Mouse (Mus musculus): Measurements from ENCODE around the gene Cenpk. TPM values are rescaled to one million over a fixed set of nuclear protein-coding genes. Genes with fewer than 3 reads are reported as not detected.

The Cenpk gene
- polyA plus RNA-seq, 1 experiment = 20.8 TPM

- TF ChIP-seq POLR2A (IDR thresholded peaks at IDR 0.05; ENCODE audit: borderline replicate concordance, control insufficient read depth, low read depth, low read length) (no peak), CTCF (IDR thresholded peaks at IDR 0.05; ENCODE audit: control insufficient read depth, insufficient read depth, low read length) (no peak)
- Histone ChIP-seq H3K27ac (ENCODE audit: control insufficient read depth, insufficient read depth, low read depth, low read length, poor library complexity) (no peak overlapping the region), H3K4me1 (ENCODE audit: control insufficient read depth, insufficient read depth, low read length) (no peaks in the 10 kb centered on the region), H3K4me3 (replicated peaks; ENCODE audit: control insufficient read depth, low read depth, low read length) (no peak overlapping the region)
- WGBS = 60% methylated on average over 3 of the region's 3 CpGs
These were observed 30.6 kb downstream of the Cenpk start for GRCm38 (mm10) chr13:104258997-104259396.

- H3K4me1 ChIP-seq (ENCODE audit: control insufficient read depth, insufficient read depth, low read length) = no peaks in the 10 kb centered on the region
- WGBS = 0% methylated on average over 2 of the region's 2 CpGs
- H3K27ac ChIP-seq (ENCODE audit: control insufficient read depth, insufficient read depth, low read depth, low read length, poor library complexity) = no peak overlapping the region
- no peak overlapping the region for H3K4me3 ChIP-seq (replicated peaks; ENCODE audit: control insufficient read depth, low read depth, low read length)
- TF ChIP-seq POLR2A (IDR thresholded peaks at IDR 0.05; ENCODE audit: borderline replicate concordance, control insufficient read depth, low read depth, low read length) (no peak), CTCF (IDR thresholded peaks at IDR 0.05; ENCODE audit: control insufficient read depth, insufficient read depth, low read length) (no peak)
These were observed 56.6 kb downstream of the Cenpk start for GRCm38 (mm10) chr13:104285031-104285431.

GRCm38 (mm10) chr13:104285737-104286311 is 57.4 kb downstream of the Cenpk start:
- H3K4me1 ChIP-seq (ENCODE audit: control insufficient read depth, insufficient read depth, low read length) = no peaks in the 10 kb centered on the region
- H3K4me3 ChIP-seq (replicated peaks; ENCODE audit: control insufficient read depth, low read depth, low read length) = peak overlapping the region; percentile 68
- H3K27ac ChIP-seq (ENCODE audit: control insufficient read depth, insufficient read depth, low read depth, low read length, poor library complexity) = no peak overlapping the region
- TF ChIP-seq POLR2A (IDR thresholded peaks at IDR 0.05; ENCODE audit: borderline replicate concordance, control insufficient read depth, low read depth, low read length) (no peak), CTCF (IDR thresholded peaks at IDR 0.05; ENCODE audit: control insufficient read depth, insufficient read depth, low read length) (no peak)
- WGBS = 0% methylated on average over 10 of the region's 10 CpGs

- no peak overlapping the region for H3K27ac ChIP-seq (ENCODE audit: control insufficient read depth, insufficient read depth, low read depth, low read length, poor library complexity)
- TF ChIP-seq POLR2A (IDR thresholded peaks at IDR 0.05; ENCODE audit: borderline replicate concordance, control insufficient read depth, low read depth, low read length) (no peak), CTCF (IDR thresholded peaks at IDR 0.05; ENCODE audit: control insufficient read depth, insufficient read depth, low read length) (no peak)
- 0% methylated on average over 4 of the region's 4 CpGs for WGBS
These were observed 57.9 kb downstream of the Cenpk start for GRCm38 (mm10) chr13:104286336-104286735.

DNA sequence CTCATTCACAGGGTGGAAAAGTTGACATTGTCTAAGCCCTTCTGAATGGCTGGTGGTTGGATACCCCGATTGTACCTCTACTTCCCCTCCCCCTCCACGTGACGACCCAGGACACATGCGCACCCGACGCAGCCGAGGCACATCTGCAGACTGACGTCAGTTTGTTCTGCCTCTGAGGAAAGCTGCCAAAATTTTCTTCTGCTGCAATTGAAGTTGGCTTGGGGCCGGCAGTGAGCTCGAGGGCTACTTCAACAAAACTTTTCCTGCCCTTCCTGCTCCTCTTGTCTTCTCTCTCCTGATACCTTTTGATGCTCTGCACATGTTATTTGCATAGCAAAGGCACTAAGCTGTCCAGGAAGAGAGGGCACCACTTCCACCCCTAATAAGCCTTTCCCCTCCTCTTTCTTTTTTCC is 58.5 kb downstream of the Cenpk start:
- Histone ChIP-seq H3K27ac (ENCODE audit: control insufficient read depth, insufficient read depth, low read depth, low read length, poor library complexity) (peak overlapping the region; percentile 1; the same call in 1 of the 2 replicates), H3K4me1 (ENCODE audit: control insufficient read depth, insufficient read depth, low read length) (no peaks in the 10 kb centered on the region), H3K4me3 (replicated peaks; ENCODE audit: control insufficient read depth, low read depth, low read length) (peak overlapping the region; percentile 63)
- WGBS = under 1% methylated on average over 10 of the region's 10 CpGs
- no peak for TF ChIP-seq POLR2A (IDR thresholded peaks at IDR 0.05; ENCODE audit: borderline replicate concordance, control insufficient read depth, low read depth, low read length)
- no peak for TF ChIP-seq CTCF (IDR thresholded peaks at IDR 0.05; ENCODE audit: control insufficient read depth, insufficient read depth, low read length)

More at GRCm38 (mm10) chr13:104286336-104286735, 57.9 kb downstream of the Cenpk start:
- no peak overlapping the region for H3K4me3 ChIP-seq (replicated peaks; ENCODE audit: control insufficient read depth, low read depth, low read length)
- H3K4me1 ChIP-seq (ENCODE audit: control insufficient read depth, insufficient read depth, low read length) = no peaks in the 10 kb centered on the region

DNA sequence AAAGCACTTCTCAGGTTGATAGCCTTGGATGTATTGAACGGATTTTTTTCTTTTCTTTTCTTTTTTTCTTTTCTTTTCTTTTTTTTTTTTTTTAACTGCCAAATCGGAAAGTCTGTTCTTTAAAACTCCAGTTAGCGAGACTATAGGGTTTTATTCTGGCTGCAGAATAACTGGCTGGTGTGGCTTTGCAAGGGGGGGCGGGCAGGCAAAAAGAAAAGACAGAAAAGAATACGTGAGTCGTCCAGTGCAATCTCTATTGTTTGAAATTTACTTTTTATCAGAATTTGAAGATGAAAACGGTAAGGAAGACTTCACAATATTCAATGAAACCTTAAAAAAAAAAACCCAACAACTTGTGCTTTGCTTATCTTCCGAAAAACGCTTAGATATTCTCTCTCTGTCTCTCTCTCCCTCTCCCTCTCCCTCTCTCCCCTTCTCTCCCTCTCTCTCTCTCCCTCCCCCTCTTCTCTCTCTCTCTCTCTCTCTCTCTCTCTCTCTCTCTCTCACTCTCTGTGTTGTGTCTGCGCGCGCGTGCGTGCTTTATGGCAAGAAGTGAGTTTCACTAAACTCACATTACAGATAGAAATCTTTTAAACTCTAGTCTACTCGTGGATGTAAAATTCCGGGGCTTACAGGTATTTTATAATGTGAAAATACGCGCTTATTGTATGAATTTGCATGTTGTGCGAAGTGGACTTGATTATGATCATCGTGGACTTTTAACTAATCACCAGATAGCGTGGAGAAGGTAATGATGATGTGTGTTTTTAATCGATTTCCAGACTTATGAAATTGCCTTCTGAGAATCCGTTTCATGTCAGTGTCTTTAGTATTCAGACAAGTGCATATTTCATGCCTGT is 59.2 kb downstream of the Cenpk start, which contains the start of gene Adamts6:
TSS of gene Adamts6 (plus strand) at position 470 of the 860 bp plus-strand sequence.
- H3K4me3 ChIP-seq (replicated peaks; ENCODE audit: control insufficient read depth, low read depth, low read length) = peak within 1 kb of the TSS; percentile 63
- TF ChIP-seq CTCF (IDR thresholded peaks at IDR 0.05; ENCODE audit: control insufficient read depth, insufficient read depth, low read length) = no peak
- TF ChIP-seq POLR2A (IDR thresholded peaks at IDR 0.05; ENCODE audit: borderline replicate concordance, control insufficient read depth, low read depth, low read length) = no peak
- H3K27ac ChIP-seq (ENCODE audit: control insufficient read depth, insufficient read depth, low read depth, low read length, poor library complexity) = peak within 1 kb of the TSS; percentile 1; the same call in 1 of the 2 replicates
- under 1% methylated on average over 23 of the region's 23 CpGs for WGBS
- no peaks in the 10 kb centered on the region for H3K4me1 ChIP-seq (ENCODE audit: control insufficient read depth, insufficient read depth, low read length)

- TF ChIP-seq CTCF (IDR thresholded peaks at IDR 0.05; ENCODE audit: control insufficient read depth, insufficient read depth, low read length) (no peak), POLR2A (IDR thresholded peaks at IDR 0.05; ENCODE audit: borderline replicate concordance, control insufficient read depth, low read depth, low read length) (no peak)
- WGBS = under 1% methylated on average over 7 of the region's 7 CpGs
- Histone ChIP-seq H3K4me1 (ENCODE audit: control insufficient read depth, insufficient read depth, low read length) (no peaks in the 10 kb centered on the region), H3K27ac (ENCODE audit: control insufficient read depth, insufficient read depth, low read depth, low read length, poor library complexity) (no peak overlapping the region), H3K4me3 (replicated peaks; ENCODE audit: control insufficient read depth, low read depth, low read length) (peak overlapping the region; percentile 52)
These were observed 59.9 kb downstream of the Cenpk start for GRCm38 (mm10) chr13:104288226-104288859.

- no peak overlapping the region for H3K4me3 ChIP-seq (replicated peaks; ENCODE audit: control insufficient read depth, low read depth, low read length)
- TF ChIP-seq POLR2A (IDR thresholded peaks at IDR 0.05; ENCODE audit: borderline replicate concordance, control insufficient read depth, low read depth, low read length) (no peak), CTCF (IDR thresholded peaks at IDR 0.05; ENCODE audit: control insufficient read depth, insufficient read depth, low read length) (no peak)
- no peaks in the 10 kb centered on the region for H3K4me1 ChIP-seq (ENCODE audit: control insufficient read depth, insufficient read depth, low read length)
- no peak overlapping the region for H3K27ac ChIP-seq (ENCODE audit: control insufficient read depth, insufficient read depth, low read depth, low read length, poor library complexity)
These were observed 60.8 kb downstream of the Cenpk start for GRCm38 (mm10) chr13:104289176-104289575.
